Mouse (Mus musculus) kidney, embryonic 16.5 days (tissue): ENCODE measurements around the gene Med18. TPM values are rescaled to one million over a fixed set of nuclear protein-coding genes. Genes with fewer than 3 reads are reported as not detected.
"Not testable (repeated sequence)": the region's sequence is repeated elsewhere in the genome, so short reads cannot be mapped to it uniquely, and the experiment has no call there.

Source experiments
- ATAC-seq: fragments of 200-750 bp; cut with Nextera tagmentation; 2 replicates; pipeline ENCODE4 v1.8.0; 2017; ENCODE audit warnings: moderate TSS enrichment; ENCODE audit not compliant: low FRiP score, low TSS enrichment
- H3K27ac ChIP-seq: fragments of 300-500 bp; sonication (generic); 2 replicates; pipeline ENCODE4 v1.5.1; 2014; ENCODE audit warnings: low read length
- H3K27me3 ChIP-seq: fragments of 300-500 bp; sonication (generic); 2 replicates; pipeline ENCODE4 v1.6.1; 2014; ENCODE audit warnings: low read length, control low read depth, mixed read lengths; ENCODE audit not compliant: insufficient read depth
- H3K36me3 ChIP-seq: fragments of 300-500 bp; sonication (generic); 2 replicates; pipeline ENCODE4 v1.6.1; 2014; ENCODE audit warnings: low read length, control low read depth, mixed read lengths; ENCODE audit not compliant: insufficient read depth
- H3K4me1 ChIP-seq: fragments of 300-500 bp; sonication (generic); 2 replicates; pipeline ENCODE4 v1.6.1; 2014; ENCODE audit warnings: low read length, control low read depth, mixed read lengths; ENCODE audit not compliant: insufficient read depth
- H3K4me2 ChIP-seq: fragments of 300-500 bp; sonication (generic); replicated peaks from 2 replicates; pipeline ENCODE4 v1.6.1; 2014; ENCODE audit warnings: low read depth, low read length
- H3K4me3 ChIP-seq: fragments of 300-500 bp; sonication (generic); 2 replicates; pipeline ENCODE4 v1.5.1; 2014; ENCODE audit warnings: mild to moderate bottlenecking, low read length
- H3K9ac ChIP-seq: fragments of 300-500 bp; sonication (generic); replicated peaks from 2 replicates; pipeline ENCODE4 v1.6.1; 2014; ENCODE audit warnings: low read length
- H3K9me3 ChIP-seq: fragments of 300-500 bp; sonication (generic); 2 replicates; pipeline ENCODE4 v1.6.1; 2016; ENCODE audit warnings: low read length, control low read depth
- WGBS: fragments of 180-500 bp; shearing (Covaris S2); extraction: QIAGEN DNeasy Blood & Tissue Kit; methylation state at CpG from one replicate; pipeline ENCODE4 v1.1.7; 2014; 5-methylcytosine and 5-hydroxymethylcytosine counted together
- polyA plus RNA-seq: library from polyadenylated mRNA; unstranded; fragments of >200 nt; fragmentation: Nextera tagmentation; extraction: Ambion mirVana; gene quantifications from 2 replicates; pipeline ENCODE4 v1.2.1, GENCODE M21; 2015

Med18 gene
- polyA plus RNA-seq, 1 experiment from 2014 or later = 21.0 TPM

GRCm38 (mm10) chr4:132484231-132484630 is 20.5 kb upstream of the Med18 start:
- Histone ChIP-seq H3K4me3 (no peak overlapping the region), H3K27me3 (no peaks in the 10 kb centered on the region), H3K36me3 (no peaks in the 10 kb centered on the region), H3K4me1 (no peaks in the 10 kb centered on the region), H3K9me3 (no peaks in the 10 kb centered on the region), H3K9ac (no peak overlapping the region), H3K27ac (no peak overlapping the region), H3K4me2 (no peak overlapping the region)
- ATAC-seq = no peak
- 79% methylated on average over 4 of the region's 4 CpGs for WGBS

GRCm38 (mm10) chr4:132482956-132483608 is 19.4 kb upstream of the Med18 start:
- H3K27ac ChIP-seq = no peak overlapping the region
- H3K4me1 ChIP-seq = no peaks in the 10 kb centered on the region
- H3K4me3 ChIP-seq = no peak overlapping the region
- ATAC-seq = peak; percentile 42; the same call in 1 of the 2 replicates
- H3K4me2 ChIP-seq = no peak overlapping the region
- 67% methylated on average over 13 of the region's 13 CpGs for WGBS
- no peaks in the 10 kb centered on the region for H3K36me3 ChIP-seq
- H3K9me3 ChIP-seq = no peaks in the 10 kb centered on the region
- H3K27me3 ChIP-seq = no peaks in the 10 kb centered on the region
- no peak overlapping the region for H3K9ac ChIP-seq

GRCm38 (mm10) chr4:132482104-132482503 is 18.4 kb upstream of the Med18 start:
- H3K9ac ChIP-seq, H3K27ac ChIP-seq, H3K4me2 ChIP-seq, H3K27me3 ChIP-seq, H3K4me3 ChIP-seq, ATAC-seq, H3K36me3 ChIP-seq, H3K4me1 ChIP-seq, H3K9me3 ChIP-seq: not testable (repeated sequence)
- WGBS = 73% methylated on average over 3 of the region's 3 CpGs

GRCm38 (mm10) chr4:132477833-132478232 is 14.1 kb upstream of the Med18 start:
- Histone ChIP-seq H3K4me1 (peaks cover 6% of the 10 kb centered on the region; the same call in 1 of the 2 replicates), H3K4me3 (no peak overlapping the region), H3K9me3 (no peaks in the 10 kb centered on the region), H3K9ac (no peak overlapping the region), H3K27ac (no peak overlapping the region), H3K36me3 (no peaks in the 10 kb centered on the region), H3K4me2 (no peak overlapping the region), H3K27me3 (no peaks in the 10 kb centered on the region)
- ATAC-seq = no peak
- WGBS = 90% methylated on average over 8 of the region's 8 CpGs

- no peaks in the 10 kb centered on the region for H3K9me3 ChIP-seq
- no peaks in the 10 kb centered on the region for H3K27me3 ChIP-seq
- 67% methylated on average over 13 of the region's 13 CpGs for WGBS
- no peak overlapping the region for H3K9ac ChIP-seq
- 0 out of 2 replicates have a peak overlapping the region, but pooled peaks have one; percentile 7 for H3K27ac ChIP-seq
- ATAC-seq = no peak
- no peak overlapping the region for H3K4me3 ChIP-seq
- H3K36me3 ChIP-seq = no peaks in the 10 kb centered on the region
- no peak overlapping the region for H3K4me2 ChIP-seq
- peaks cover 6% of the 10 kb centered on the region; the same call in 1 of the 2 replicates for H3K4me1 ChIP-seq
Observed at GRCm38 (mm10) chr4:132475895-132476878, 12.5 kb upstream of the Med18 start.

- H3K9ac ChIP-seq = no peak overlapping the region
- H3K9me3 ChIP-seq = no peaks in the 10 kb centered on the region
- peak overlapping the region; percentile 47; the same call in 1 of the 2 replicates for H3K27ac ChIP-seq
- peak; percentile 65 for ATAC-seq
- no peak overlapping the region for H3K4me3 ChIP-seq
- no peaks in the 10 kb centered on the region for H3K27me3 ChIP-seq
- H3K4me1 ChIP-seq = peaks cover 19% of the 10 kb centered on the region
- 57% methylated on average over 4 of the region's 4 CpGs for WGBS
- H3K36me3 ChIP-seq = no peaks in the 10 kb centered on the region
- H3K4me2 ChIP-seq = no peak overlapping the region
Observed at GRCm38 (mm10) chr4:132474631-132475030, 10.9 kb upstream of the Med18 start.

- WGBS = 91% methylated on average over 9 of the region's 9 CpGs
- H3K27ac ChIP-seq = no peak overlapping the region
- H3K4me1 ChIP-seq = peaks cover 24% of the 10 kb centered on the region
- ATAC-seq = no peak
- H3K9me3 ChIP-seq = no peaks in the 10 kb centered on the region
- H3K27me3 ChIP-seq = no peaks in the 10 kb centered on the region
- H3K9ac ChIP-seq = no peak overlapping the region
- H3K4me3 ChIP-seq = no peak overlapping the region
- no peak overlapping the region for H3K4me2 ChIP-seq
- H3K36me3 ChIP-seq = no peaks in the 10 kb centered on the region
Observed at GRCm38 (mm10) chr4:132473411-132473810, 9.7 kb upstream of the Med18 start.

GRCm38 (mm10) chr4:132469873-132470272 is 6.2 kb upstream of the Med18 start:
- no peaks in the 10 kb centered on the region for H3K9me3 ChIP-seq
- no peak overlapping the region for H3K4me3 ChIP-seq
- H3K27me3 ChIP-seq = no peaks in the 10 kb centered on the region
- H3K27ac ChIP-seq = peak overlapping the region; percentile 80
- peaks cover 18% of the 10 kb centered on the region for H3K4me1 ChIP-seq
- peak; percentile 83 for ATAC-seq
- no peaks in the 10 kb centered on the region for H3K36me3 ChIP-seq
- H3K4me2 ChIP-seq = peak overlapping the region; percentile 15; the same call in 1 of the 2 replicates
- 8% methylated on average over 3 of the region's 3 CpGs for WGBS
- no peak overlapping the region for H3K9ac ChIP-seq

GRCm38 (mm10) chr4:132464255-132464613 is 513 bp upstream of the Med18 start:
- Histone ChIP-seq H3K27me3 (no peaks in the 10 kb centered on the region), H3K4me3 (peak overlapping the region; percentile 67), H3K4me1 (peaks cover 23% of the 10 kb centered on the region), H3K9ac (peak overlapping the region; percentile 82), H3K9me3 (no peaks in the 10 kb centered on the region), H3K27ac (peak overlapping the region; percentile 66; the same call in 1 of the 2 replicates), H3K36me3 (peaks cover 16% of the 10 kb centered on the region), H3K4me2 (peak overlapping the region; percentile 82)
- ATAC-seq = no peak; the same call in 1 of the 2 replicates
- 2% methylated on average over 5 of the region's 5 CpGs for WGBS
